Mouse (Mus musculus) natural killer cell, adult 2 months (primary cell): ENCODE measurements around the gene Dmrt3.

Source experiments
- DNase-seq, 2 experiments: peaks; one replicate each; pipeline ENCODE4 v3.0.0; 2022; ENCODE audit warnings: low spot score in 2 of 2

Gene Dmrt3

DNA sequence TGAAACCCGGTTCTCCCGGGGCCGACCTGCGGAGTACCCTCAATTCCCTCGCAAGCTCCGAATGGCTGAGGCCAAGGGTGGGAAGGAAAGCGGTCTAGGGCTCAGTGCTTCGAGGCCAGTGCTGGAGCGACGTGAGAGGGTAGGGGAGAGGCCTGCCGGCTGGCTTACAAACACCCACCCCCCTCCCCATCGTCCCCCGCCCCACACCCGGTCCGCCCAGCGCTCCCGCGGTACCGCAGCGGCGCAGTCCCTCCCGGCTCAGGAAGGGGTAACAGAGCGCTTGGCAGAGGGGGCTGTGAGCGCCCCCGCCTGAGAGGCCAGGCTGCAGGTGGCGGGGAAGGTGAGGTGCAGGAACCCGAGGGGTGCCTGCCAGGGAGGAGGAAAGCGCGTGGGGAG, at the start of gene Dmrt3:
Dmrt3 (plus strand) TSS at position 287 of the 396 bp plus-strand sequence.
- DNase-seq, result no peak

DNA sequence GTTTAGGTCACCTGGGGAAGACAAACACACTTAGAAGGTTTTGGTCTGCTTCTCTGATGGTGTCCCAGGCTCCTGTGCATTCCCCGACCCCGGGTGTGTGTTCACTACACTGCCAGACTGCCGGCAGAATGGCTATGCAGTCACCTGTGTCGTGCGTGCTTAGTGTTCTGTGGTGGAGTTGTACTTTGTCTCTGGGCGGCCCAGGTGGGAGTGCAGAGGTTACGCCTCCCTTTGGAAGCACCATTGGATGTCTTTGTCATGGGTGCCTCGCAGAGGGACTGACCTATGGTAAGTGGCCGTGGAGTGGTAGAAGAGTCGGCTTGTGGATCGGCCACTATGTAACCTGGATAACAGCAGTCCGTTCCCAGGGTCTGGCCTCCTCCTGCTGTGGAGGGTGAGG, 45.7 kb upstream of the Dmrt3 start:
- no peak for DNase-seq

DNA sequence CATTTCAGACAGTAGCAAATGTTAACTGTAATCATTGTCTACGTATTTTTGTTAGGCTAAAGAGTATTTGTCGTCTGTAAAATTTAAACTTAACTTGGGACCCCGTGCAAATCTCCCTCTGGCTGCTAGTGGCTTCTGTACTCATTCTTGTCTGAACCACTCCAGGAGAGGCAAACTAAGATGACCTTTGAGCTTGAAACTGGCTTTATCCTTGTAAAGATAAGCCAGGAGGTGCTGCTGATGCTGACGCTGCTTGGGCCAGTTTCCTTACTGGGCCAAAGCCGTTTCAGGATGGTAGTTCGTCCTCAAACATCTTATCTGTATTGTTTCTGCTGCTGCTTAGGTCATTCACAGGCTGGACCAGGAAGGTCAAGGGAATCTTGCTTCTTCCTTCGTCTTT, 40.3 kb upstream of the Dmrt3 start:
- no peak for DNase-seq

DNA sequence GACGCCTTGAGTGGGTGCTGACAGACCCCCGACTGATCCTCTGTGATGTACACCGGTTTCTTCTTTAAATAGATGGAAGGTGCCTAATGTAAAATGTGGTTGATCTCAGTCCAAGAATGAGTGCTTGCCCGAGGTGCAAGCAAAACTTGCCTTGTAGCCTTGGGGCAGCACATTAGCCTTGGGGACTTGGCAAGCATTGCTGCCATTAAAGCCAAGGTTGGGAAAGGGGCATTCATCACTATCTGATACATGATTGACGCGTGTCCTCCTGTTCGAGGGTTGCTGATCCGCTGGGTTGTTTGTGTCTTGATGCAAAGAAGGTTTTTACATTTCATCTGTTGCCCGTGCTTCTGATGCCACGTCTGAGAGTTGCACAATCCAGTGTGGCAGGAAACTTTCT, 35.7 kb upstream of the Dmrt3 start:
- no peak for DNase-seq

- no peak for DNase-seq
Measured at GRCm38 (mm10) chr19:25574981-25575814, 34.9 kb upstream of the Dmrt3 start.

DNA sequence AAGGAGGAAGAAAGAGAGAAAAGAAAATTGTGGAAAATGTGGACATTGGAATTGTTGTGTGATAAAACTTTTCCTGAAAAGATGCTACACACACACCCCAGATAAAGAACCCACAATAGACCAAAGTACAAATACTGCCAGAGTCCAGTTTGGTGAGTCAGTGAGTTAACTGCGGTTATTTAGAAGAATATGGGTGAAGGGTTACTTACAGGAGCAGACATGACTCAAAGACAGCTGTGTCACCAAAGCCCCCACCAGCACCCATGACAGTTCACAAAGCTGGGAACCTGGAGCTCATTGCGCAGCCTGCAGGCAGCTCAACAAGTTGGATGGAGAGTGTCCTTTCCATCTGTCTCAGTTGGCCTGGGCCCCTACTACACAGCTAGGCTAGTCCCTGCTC, 31.7 kb upstream of the Dmrt3 start:
- DNase-seq, result no peak

GRCm38 (mm10) chr19:25579440-25579839, 30.7 kb upstream of the Dmrt3 start:
- DNase-seq, result no peak

- DNase-seq, result no peak
Measured at GRCm38 (mm10) chr19:25597717-25598232, 12.3 kb upstream of the Dmrt3 start.

- DNase-seq, result no peak
Measured at GRCm38 (mm10) chr19:25598626-25599025, 11.5 kb upstream of the Dmrt3 start.

- no peak for DNase-seq
Measured at GRCm38 (mm10) chr19:25601966-25602365, 8.1 kb upstream of the Dmrt3 start.

GRCm38 (mm10) chr19:25607461-25608205, 2.5 kb upstream of the Dmrt3 start:
- DNase-seq, result no peak

GRCm38 (mm10) chr19:25608206-25608580, 1.9 kb upstream of the Dmrt3 start:
- no peak for DNase-seq

DNA sequence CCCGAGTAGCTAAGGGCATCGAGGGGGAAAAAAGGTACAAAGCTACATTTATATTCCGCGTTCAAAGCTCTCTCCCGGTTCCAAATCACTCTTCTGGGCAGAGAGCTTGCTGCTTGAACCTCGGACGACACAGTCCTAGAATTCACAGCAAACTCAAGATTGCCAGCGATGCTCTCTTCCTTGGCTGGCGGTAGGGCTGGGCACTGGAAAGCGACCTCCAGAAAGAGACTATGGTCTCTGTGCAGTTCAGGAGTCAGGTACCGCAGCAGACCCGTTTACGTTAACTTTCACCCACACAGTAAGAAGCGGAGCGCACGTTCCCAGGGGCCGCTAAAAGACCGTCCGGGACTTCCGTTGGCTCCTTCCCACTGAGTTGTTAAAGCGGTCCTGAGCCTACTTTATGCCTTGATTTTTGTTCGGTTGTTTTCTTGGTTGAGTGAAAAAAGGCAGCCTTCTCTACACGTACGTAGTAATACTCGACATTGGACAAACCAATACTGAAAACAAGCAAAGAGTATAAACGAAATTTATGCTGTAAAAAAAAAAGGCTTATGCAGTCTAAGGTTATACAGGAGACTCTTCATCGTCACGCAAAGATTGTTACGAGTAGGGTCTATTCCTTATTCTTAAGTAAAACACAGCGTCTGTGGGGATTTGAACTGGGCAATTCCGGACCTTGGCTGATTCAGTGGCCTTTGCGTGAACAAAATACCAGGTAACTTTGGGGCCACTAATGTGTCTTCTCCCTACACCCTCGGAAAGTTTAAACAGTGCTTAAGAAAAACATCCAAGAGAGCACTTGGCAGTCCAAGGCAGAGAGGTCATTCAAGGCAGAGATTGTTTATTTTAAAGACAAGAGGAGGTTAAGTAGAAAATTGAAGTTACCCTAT, 895 bp upstream of the Dmrt3 start:
- DNase-seq, result no peak

- no peak for DNase-seq
Measured at GRCm38 (mm10) chr19:25610411-25611111, 460 bp downstream of the Dmrt3 start.

DNA sequence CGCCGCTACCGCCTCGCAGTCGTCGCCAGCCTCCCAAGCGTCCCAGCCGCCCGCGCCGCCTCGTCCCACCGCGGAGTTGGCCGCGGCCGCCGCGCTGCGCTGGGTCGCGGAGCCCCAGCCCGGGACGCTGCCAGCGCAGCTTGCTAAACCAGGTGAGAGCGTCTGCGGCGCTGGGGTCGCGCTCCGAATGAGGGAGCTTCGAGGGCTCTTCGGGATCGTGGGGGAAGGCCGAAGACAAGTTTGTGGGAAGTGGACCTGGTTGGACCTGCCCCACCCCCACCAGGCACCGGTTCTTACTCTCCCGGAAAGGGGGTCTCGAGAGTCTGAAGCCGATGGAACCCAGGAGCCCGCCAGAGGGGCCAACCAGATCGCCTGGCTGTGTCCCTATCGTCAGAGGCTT, 1.0 kb downstream of the Dmrt3 start:
- no peak for DNase-seq

DNA sequence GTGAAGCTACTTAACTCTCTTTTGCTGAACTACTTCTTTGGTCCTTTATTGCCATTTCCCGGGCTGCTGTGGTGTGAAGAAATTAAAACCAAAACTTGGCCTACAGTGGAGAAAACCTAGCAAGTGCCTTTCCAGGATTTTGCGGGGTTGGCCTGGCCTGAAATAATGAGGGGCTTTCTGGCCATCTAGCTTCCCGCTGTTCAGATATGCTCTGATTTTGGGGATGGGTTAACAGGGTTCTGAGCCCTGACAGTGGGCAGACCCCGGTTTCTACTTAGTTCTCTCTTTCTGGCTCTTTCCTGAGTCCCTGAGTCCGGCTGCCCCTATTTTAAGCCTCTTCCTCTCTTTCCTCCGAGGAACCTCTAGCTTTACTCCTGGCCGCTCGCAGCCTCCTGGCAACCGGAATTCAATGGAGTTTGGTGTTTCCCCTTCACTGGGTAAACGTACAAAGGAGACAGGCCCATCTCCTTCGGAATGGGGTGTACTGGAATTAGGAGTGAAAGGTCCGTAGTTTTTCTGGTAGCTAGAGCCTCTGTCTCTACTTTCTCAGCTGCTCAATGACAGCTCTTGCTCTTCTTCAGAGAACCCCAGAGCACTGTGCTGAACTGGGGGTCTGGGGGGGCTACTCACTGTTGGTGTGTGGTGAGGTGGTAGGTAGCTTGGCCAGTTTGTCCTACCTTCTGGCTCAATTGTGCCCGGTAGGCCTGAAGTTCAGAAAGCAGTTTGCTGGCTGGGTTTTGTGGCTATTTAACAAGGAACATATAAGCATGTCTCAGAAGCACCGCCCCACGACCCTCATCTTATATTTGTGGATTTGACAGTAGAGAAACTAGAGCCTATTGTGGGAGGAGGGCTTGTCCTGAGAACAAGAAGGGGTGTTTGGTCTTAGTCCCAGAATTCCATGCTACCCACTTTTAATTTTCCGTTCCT, 2.0 kb downstream of the Dmrt3 start:
- DNase-seq, result no peak

- no peak for DNase-seq
Measured at GRCm38 (mm10) chr19:25612806-25613295, 2.8 kb downstream of the Dmrt3 start.

DNA sequence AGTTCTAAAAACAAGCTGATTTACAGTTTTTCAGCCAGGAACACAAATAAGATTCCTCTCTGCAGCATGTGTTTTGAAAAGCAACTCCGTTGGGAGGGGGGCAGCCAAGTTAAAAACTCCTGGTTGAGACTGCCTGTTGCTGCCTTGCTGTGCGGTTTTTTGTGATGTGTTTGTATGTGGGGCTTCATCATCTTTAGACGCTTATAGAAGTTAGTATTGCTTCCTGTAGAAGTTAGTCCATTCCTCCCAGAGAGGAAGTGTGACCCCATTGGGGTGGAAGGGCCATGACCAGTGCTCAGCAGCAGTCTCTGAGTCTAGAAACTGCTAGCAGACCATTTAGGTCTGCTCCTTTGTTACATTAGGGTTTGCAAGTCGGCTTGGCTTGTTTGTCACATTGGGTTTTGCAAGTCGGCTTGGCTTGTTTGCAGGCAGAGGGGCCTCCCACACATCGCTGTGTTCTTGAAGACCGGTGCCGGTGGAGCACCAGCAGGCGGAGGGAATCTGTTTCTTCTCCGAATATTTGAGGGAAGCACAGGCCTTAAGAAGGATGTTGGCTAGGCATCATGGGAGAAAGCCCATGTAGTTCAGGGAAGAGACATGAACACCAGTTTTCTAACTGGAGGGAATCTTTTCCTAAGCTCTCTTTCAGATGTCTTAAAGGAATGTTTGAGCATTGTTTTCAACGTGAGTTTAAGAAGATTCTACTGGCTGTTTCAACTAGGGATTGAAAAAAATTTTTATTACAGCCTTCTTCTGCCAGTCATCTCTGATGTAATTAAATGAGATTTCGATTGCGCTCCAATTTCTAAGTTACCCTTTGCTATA, 3.6 kb downstream of the Dmrt3 start:
- DNase-seq, result no peak

GRCm38 (mm10) chr19:25615889-25616288, 5.8 kb downstream of the Dmrt3 start:
- no peak for DNase-seq
